Mouse (Mus musculus) T-helper 1 cell (primary cell): ENCODE measurements at regions not wholly inside any gene's neighbourhood (a gene's known extent, or its start where the extent isn't known, plus 50 kb on each side); places are given as distances from the start of the nearest gene placed in this dataset.

ENCODE experiments used
- in situ Hi-C: fragments of 300-600 bp; cut with MboI, MseI; formaldehyde crosslinking; loops from one replicate; pipeline ENCODE4 v1.15.1; 2025; ENCODE audit warnings: high pct_unique_total_duplicates

DNA sequence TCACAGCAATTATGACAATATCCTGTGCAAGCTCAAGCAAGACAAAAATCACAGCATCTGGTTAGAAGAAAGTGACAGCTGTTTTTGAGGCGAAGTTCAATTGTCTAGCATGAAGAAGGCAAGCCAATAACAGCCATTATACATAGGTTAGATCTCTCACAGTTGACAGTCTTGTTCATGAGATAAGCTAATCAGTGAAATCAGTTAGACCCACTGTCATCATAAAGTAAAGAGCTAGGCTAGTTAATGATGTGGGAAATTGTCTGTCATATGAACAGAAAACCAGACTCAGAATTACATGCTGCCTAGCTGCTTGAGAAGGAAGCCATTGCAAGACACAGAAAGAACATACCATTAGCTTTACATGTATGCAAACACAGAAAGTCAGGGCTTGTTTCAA lies 470.2 kb upstream of the 5930422O12Rik start:
- in situ Hi-C loops = no loop called here

DNA sequence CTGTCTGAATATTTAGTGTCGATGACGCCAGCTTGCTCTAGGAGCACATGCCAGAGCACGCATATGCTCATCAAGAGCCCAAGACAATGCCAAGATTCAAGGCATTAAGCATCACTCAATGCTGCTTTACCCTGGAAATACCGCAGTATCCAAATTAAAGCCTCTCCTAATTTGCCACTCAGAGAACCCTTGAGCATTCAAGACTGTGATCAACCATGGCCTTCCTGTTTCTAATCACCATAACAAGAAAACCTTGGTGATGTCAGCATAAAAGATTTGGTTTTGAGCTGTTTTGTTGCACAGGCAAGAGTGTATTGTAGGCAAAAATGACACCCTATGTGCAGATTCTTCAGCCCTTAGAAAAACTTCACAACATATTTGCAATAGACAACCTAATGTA lies 469.7 kb upstream of the 5930422O12Rik start:
- in situ Hi-C loops = no loop called here

DNA sequence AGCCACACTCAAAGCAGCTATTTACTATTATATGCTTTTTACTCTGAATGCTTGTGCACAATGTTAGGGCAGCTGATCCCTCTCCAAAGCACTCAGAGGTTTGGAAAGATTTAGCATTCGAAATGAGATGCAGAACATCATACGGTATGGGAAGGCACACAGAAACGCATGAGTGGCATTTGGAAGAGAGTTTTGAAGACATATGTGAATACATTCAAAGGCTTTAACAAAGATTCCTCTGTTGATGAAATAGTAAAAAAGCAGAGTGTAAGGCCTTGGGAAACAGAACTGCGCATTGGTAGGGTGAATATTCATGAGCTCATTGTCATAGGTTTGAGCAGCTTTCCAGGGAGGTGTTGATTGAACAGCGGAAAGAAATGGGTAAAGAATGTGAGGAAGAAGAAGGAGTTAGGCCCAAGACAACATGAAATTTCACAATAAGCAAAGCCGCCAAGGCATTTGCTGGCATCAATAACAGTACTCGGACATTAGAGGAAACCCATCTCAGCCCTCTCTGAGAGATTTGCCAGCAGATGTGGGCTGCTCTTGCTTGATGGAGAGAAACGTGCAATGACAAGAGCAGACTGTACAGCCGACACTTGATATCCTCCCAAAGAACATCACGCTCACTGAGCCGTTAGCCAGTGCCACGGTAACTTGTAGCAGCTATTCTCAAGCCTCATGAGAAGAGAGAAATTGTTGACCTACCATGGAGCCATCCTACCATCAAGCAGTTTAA lies 469.0 kb upstream of the 5930422O12Rik start:
- in situ Hi-C loops = no loop called here

DNA sequence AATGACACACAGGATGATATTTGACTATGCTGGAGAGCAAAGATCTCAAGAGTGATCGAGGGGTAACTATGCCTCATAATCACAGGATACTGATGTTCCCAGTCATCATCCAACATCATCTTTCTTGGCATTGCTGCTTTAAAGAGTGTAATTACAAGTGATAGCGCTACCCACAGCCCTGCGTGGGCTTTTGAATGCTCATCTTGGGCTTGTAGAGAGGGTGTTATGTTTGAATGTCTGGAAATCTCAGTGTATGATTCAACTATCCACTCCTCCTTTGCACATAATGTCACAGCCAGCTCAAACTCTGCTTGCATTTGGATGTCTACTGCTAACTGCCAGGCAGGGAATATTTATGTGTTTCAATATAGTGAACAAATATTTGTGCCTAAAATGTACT lies 438.3 kb upstream of the 5930422O12Rik start:
- in situ Hi-C loops = no loop called here

DNA sequence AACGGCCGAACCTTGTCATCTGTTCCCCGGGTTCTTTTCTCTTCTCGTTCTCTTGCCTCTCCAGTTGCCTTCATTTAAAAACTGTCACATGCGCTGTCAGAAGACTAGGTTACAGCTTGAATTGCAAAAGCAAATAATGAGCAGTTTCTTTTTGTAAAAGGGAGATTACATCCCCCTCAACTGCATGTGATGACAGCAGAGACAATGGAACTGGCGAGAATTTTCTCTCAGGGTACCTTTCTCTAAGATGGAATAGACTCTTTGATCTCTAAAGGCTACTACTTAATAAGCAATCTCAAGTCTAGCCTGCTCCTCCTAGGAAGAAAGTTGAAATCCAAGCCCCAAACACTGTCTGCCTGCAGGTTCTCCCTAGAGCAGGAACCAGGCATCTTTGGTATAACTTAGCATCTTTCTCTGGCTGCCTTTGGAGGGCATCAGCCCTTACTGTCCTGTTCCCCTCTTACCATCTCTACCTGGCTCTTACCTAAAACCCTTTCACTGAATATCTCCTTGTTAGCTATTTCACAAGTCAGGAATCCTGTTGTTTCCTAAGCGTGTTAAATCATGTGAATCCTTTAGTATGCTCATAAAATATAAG lies 424.4 kb upstream of the 5930422O12Rik start:
- in situ Hi-C loops = no loop called here

DNA sequence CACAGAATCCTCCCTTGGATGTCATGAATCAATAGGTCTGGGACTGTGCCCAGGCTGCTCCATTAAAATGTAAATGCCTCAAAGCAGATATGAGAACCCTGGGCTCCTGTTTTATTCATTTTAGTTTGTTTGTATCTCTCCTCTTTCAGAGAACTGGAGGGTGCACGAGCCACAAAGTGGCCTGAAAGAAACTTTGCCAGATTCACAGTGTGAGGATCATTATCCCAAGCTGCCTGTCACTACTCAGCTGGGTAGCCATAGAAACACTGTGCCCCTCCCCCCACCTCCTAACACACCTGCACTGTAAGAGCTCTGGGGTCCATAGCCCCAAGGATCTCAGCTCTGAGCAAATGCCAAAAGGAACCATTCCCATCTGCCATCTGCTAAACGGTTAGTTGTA lies 423.9 kb upstream of the 5930422O12Rik start:
- in situ Hi-C loops = no loop called here

DNA sequence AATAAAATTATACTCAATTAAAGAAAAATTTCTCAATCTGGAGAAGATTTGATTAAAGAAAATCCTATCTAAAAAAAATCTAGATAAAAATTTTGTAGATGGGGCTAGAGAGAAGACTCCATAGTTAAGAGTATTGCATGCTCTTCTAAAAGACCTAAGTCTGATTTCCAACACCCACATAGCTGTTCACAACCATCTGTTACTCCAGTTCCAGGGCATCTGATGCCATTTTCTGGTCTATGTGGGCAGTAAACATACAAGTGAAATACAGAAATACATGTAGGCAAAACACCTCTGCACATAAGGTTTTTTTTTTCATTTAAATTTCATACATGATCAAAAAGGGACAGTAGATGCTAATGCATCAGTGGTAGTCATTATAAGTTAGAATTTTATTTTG lies 418.4 kb upstream of the 5930422O12Rik start:
- in situ Hi-C loops = no loop called here

DNA sequence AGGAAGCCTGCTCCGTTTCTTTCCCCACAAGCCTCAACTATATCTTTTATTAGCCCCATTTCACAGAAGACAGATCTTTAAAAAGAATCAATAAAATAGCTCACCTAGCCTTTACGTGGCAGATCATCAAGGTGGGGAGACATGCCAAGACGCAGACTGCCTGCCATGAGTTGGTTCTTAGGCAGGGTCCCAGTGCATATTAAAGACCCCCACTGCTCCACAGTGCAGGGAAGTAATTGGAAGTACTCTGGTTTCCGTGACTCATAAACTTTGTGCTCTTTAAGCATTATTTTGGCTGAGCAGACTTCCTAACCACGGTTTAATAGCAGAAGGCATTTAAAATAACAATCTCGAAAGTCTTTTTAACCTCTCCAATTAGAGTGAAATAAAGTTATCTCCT lies 415.7 kb upstream of the 5930422O12Rik start:
- in situ Hi-C loops = no loop called here

DNA sequence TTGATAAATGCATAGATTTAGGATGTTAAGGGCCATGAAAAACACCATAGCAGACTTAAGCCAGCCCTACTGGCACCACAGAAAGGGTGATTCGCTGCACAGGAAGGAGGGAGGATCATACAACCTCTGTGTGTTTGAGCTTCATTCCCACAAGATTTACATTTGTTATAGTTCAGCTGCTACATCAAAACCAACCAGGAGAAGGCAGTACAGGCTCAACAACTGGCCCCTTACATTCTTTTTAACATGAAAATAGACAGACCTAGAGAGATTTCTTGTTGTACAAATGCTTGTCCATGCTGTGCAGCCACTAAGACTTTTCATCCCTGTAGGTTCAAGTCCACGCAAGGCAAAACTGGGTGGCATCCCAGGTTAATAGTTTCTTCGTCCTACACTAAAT lies 412.6 kb upstream of the 5930422O12Rik start:
- in situ Hi-C loops = no loop called here

DNA sequence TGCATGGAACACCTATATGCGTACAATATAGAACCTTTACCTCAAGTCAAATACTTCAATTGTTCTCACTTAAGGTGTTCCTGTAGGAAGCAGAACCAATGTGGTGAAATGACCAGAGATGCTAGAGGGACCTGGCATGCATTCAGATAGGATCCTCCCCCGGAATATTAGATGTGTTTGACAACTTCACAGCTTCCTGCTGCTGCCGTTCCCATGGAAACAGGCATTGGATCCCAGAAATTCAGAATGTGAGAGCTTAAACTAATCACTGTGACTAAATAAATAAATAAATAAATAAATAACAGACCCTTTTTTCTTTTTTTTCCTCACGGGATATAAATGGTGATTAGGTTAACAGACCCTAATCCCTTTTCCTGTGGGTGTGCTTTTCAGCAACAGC lies 401.5 kb upstream of the 5930422O12Rik start:
- in situ Hi-C loops = no loop called here

DNA sequence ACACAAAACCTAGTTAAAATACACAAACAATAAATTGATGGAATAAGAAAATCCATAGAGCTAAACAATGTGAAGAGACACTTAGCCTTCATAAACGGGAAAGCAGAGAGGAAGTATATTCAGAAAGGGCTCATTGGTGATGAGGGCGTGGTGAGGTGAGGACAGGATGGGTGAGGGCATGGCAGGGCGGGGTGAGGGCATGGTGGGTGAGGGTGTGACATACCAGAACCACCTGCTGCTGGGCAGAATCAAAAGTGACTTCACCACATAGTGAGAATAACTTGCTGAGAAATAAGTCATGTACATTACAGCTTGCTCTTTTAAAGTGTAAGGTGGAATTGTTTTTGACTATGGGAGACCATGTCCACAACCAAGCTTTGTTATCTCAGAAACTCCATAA lies 399.1 kb upstream of the 5930422O12Rik start:
- in situ Hi-C loops = no loop called here

DNA sequence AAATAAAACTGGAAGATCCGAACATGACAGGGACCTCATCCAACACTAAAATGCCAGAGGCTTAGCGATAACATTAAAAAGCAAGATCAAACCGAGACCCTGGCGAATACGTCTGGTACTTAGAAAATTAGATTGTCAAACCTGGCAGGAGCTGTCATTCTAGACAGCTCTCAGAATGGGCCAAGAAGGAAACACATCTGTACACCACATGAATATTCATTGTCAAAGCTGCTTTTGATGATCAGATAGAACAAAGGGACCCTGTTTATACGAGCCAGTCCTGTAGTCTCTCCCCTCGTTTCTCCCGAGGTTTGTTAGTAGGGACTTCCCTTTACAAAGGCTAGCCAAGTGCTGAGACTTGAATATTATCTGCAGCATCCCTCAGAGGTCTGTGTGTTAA lies 376.5 kb upstream of the 5930422O12Rik start:
- in situ Hi-C loops = no loop called here

DNA sequence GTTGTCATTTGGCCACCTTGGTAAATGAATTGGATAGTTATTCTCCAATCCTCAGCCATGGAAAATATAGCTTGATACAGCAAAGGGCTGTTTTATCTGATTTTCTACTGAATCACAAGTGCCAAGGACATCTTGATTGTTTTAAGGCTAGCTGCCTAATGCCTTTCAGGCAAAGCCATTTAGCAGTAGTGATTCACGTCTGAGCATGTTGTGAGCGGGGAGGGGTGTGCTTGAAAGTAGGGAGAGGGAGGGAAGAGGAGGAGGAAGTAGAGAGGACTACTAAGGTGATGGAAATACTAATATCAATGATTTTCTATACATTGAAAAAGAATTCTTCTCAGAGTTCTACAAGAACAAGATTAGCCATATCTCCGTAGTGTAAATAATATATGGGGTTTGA lies 362.9 kb upstream of the 5930422O12Rik start:
- in situ Hi-C loops = no loop called here

DNA sequence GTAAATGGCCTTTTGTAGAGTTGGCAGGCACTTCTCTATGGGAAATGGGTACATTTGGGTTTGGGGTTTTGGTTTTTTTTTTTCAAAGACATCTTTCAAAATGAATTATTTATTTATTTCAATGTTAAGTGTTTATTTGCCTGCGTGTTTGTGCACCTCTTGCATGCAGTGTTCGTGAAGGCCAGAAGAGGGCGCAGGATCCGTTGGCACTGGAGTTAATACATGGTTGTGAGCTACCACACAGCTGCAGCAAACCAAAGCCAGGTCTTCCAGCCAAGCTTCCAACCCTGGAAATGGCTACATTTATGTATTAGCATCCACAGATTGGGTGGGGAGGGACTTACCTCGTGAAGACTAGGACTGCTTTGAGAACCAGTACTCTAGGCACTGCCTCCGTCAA lies 362.3 kb upstream of the 5930422O12Rik start:
- in situ Hi-C loops = no loop called here

DNA sequence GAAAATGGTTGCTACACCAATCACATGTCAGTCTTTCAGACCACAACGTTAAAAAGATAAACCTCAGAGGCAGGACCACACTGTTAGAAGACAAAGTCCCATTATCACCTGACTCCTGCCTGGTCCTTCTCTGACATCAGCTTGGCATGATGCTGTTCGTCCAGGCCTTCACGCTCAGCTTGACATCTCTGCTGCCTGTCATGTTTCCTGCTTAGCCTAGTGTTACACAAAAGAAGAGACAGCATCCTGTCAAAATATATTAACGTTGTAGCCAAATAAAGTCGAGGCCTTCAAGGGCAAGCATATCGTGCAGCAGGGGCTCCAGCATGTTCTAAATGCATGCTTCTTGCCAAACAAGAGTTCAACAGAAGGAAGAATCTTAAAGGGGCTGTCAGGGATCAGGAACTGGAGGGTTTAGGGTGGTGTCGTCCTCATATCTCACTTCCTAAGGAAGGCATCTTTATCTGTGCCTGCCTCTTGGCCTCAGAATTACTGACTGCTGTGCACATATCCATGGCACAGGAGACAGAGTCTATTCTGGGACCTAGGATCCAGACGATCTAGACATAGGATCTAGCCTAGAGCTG lies 361.0 kb upstream of the 5930422O12Rik start:
- in situ Hi-C loops = no loop called here

DNA sequence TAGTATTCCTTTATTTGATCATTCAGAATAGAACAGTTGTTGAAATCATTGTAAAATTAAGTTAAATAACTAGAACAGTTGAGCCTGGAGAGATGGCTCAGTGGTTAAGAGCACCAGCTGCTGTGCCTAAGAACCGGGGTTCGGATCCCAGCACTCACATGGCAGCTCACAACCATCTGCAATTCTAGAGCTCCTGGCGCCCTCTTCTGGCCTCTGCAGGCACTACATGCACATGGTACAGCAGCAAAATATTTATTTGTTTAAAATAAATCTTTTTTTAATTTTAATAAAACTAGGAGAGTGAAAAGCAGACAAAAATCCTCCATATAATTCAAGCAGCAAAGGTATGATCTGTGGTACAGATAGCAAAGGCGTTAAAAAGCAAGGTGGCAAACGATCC lies 360.0 kb upstream of the 5930422O12Rik start:
- in situ Hi-C loops = no loop called here

DNA sequence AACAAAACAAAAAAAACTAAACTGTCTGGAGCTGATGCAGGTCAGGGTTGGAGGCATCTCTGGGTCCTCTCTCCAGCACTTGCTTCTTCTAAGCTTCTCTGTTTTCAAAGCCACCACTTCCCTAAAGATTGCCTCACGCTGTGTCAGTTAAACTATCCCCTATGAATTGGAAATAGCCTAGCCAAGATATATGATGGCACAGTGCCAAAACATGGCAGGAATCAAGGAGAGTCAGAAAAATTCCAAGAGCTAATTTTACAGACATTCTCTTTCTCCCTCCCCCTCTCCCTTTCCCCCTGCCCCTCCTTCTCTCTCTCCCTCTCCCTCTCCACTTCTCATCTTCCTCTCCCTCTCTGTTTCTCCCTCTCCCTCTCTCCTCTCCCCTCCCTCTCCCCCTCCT lies 353.3 kb upstream of the 5930422O12Rik start:
- in situ Hi-C loops = no loop called here

DNA sequence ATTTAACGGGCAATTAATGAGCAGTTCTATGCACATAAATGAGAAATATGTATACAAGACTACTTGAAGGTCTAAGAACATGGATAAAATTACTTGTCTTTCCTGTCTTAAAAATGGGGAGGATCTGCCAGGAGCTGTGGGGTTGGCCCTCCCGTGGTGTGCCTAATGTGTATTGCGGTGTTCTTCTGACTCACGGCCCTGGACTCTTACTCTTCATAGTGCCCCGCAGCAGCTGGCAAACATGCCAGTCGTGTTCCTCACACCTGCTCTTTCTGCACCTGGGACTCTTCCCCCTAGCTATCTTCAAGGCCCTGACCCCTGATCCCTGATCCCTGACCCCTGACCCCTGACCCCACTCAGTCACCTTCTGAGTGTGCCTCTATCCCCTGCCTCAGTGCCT lies 352.3 kb upstream of the 5930422O12Rik start:
- in situ Hi-C loops = no loop called here

DNA sequence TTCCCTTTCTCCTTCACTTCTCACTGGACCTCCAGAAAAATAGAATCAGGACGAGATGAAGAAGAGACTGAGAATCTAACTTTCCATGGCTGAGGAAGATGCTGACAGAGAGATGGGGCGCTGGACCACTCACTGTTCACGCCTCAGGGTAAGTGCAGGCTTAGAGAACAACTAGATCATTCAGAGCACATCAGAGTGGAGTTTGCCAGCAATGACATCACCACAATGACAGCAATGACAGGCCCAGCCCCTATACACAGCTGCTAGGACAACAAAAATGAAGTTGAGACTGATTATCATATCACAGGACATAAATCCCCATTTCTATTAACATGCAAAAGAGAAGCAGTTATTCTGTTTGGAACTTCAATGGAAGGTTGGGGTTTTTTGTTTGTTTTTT lies 350.4 kb upstream of the 5930422O12Rik start:
- in situ Hi-C loops = no loop called here

DNA sequence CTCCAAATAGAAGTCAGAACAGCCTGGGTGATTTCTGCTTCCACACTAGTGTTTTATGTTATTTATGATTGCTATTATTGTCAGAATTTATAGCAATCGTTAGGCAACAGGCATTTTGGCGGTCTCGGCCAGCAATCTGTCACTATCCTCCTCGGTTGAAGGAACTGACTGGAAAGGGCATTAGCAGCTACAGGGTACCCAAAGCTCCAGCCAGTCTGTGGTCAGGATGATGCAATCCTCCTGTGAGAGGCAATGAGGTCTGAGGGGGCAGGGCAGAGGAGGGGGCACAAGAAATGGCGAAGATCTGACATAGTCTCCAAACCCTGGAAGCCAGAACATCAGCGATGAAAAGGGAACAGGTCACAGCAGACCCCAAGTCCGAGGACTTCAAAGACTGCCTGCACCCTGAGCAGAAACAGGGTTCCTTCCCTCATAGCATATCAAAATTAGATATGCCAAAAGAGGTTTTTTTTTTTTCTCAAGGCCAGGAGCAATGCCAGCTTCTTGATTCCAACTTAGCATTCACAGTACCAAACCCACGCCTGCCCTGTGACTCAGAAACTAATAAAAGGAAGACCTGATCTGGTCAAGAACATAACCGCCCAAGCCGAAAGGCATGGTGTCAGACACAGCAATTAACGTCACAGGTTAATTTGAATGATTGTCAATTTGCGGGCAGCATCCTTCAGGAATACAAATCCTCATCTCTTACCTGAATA lies 348.5 kb upstream of the 5930422O12Rik start:
- in situ Hi-C loops = no loop called here

DNA sequence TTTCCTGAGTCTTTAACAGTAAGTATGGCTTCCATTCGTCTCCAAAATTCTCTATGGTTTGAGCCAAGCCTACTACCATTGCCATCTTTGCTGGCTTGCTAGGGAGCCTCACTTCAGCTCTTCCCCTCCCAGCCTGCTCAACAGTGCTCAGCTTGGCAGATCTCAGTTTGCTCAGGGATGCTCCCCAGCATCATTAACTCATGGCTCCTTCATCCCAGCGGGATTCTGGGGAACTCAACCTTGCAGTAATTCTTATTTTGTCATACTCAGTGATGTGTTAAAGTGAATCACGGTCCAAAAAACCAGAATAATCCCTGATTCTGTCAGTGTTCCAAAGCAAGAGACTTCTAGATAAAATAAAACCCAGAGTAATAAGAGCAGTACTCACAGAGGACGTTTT lies 346.6 kb upstream of the 5930422O12Rik start:
- in situ Hi-C loops = no loop called here

DNA sequence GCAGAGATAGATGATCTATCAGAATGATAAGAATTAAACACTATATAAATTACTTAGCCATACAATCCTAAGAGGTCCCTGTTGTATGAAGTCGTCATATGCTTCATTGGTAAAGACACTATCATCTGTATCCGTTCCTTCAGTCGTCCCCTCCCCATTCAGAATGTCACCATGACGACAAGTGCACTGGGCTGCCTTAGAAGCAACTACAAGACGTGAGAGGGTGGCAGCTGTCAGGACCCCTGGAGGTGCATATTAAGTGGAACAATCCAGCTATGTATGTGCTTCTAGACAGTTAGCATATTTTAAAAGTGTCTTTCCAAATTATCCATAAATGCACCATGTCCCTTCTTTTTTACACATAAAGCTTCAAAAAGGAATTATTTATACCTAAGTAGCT lies 343.0 kb upstream of the 5930422O12Rik start:
- in situ Hi-C loops = no loop called here

DNA sequence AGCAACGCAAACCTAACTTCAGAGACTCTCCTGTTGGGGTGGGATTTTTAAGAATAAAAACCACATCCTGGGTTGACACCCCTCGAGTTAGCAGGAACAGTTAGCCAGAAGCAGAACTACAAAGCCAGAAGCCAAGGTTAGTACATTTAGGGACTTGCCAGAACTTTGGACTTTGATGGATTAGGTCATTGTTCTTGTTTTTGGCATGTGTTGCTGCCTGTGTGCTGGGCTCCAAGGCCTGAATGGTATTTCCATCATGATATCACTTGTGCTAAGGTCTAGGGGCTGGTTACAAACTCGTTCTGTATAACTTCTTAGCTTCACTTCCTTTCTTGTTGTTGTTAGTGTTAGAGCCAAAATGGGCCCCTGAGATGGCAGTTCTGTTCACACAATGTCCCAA lies 338.8 kb upstream of the 5930422O12Rik start:
- in situ Hi-C loops = no loop called here
